Mouse (Mus musculus): ENCODE results near the gene Itga1. TPM values are rescaled to one million over a fixed set of nuclear protein-coding genes. Genes with fewer than 3 reads are reported as not detected.

The Itga1 gene
- total and polyA plus RNA-seq, 3 experiments: not detected

GRCm38 (mm10) chr13:114964233-114964632, 137.5 kb downstream of the Itga1 start (continued):
- TF ChIP-seq SMC3 (IDR thresholded peaks at IDR 0.05; ENCODE audit: low read depth, low read length): peak; percentile 86

DNA sequence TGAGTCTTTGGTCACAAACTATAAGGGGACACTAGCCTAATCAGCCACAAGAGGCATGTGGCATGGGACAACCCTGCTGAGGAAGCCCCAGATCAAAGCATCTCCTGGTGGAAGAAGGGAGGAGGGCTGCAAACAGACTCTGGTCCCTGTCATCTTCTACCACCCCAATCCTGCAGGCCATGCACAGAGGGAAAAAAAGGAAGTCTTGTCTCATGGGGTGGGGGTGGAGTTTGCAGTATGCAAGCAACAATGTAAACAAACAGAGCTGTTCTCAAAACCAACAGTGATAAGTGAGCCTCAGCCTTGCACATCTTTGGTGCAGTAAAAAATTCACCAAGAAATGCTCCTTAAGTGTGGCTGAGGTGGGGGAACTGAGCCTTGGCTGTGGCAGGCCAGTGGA, 147.2 kb downstream of the Itga1 start:
- Histone ChIP-seq H3K79me2 (ENCODE audit: control insufficient read depth, insufficient read depth, low read length, poor library complexity) (no peaks in the 10 kb centered on the region), H3K36me3 (ENCODE audit: control insufficient read depth in 1 of 2, insufficient read depth in 2 of 2, low read length in 2 of 2) (no peaks in the 10 kb centered on the region), H3K4me3 (ENCODE audit: control insufficient read depth in 1 of 2, insufficient read depth in 1 of 2, low read depth in 2 of 2, low read length in 2 of 2) (no peak overlapping the region), H3K9ac (ENCODE audit: control insufficient read depth, low read depth, low read length, poor library complexity, severe bottlenecking) (no peak overlapping the region), H3K9me3 (replicated peaks; ENCODE audit: insufficient read depth, low read length) (no peaks in the 10 kb centered on the region), H3K4me1 (ENCODE audit: control insufficient read depth in 1 of 2, insufficient read depth in 2 of 2, low read length in 2 of 2) (no peaks in the 10 kb centered on the region), H3K27ac (ENCODE audit: control insufficient read depth, low read depth, low read length) (no peak overlapping the region), H3K27me3 (ENCODE audit: control insufficient read depth in 1 of 2, insufficient read depth in 2 of 2, low read length in 2 of 2) (peaks cover 0 to 2% of the 10 kb centered on the region in 2 experiments; a peak in 1 of 4 replicates)
- DNase-seq (ENCODE audit: low read depth, low spot score): no peak
- TF ChIP-seq CHD2 (IDR thresholded peaks at IDR 0.05; ENCODE audit: low read length) (no peak), UBTF (IDR thresholded peaks at IDR 0.05; ENCODE audit: borderline replicate concordance, insufficient read depth, low read depth, low read length) (no peak), POLR2AphosphoS2 (IDR thresholded peaks at IDR 0.05; ENCODE audit: low read length) (no peak), MAX (IDR thresholded peaks at IDR 0.05; ENCODE audit: low read length) (no peak), MXI1 (IDR thresholded peaks at IDR 0.05; ENCODE audit: low read depth, low read length) (no peak), KAT2A (conservative IDR thresholded peaks at IDR 0.05; ENCODE audit: low read depth, low read length) (no peak), MEF2A (IDR thresholded peaks at IDR 0.05; ENCODE audit: extremely low read depth, insufficient replicate concordance, low read depth, low read length, poor library complexity, severe bottlenecking) (no peak), MAFK (IDR thresholded peaks at IDR 0.05; ENCODE audit: borderline replicate concordance, low read depth, low read length) (no peak), ELF1 (IDR thresholded peaks at IDR 0.05; ENCODE audit: low read depth, low read length) (no peak)

- no peak for DNase-seq (ENCODE audit: low read depth, low spot score)
- Histone ChIP-seq H3K4me3 (ENCODE audit: control insufficient read depth in 1 of 2, insufficient read depth in 1 of 2, low read depth in 2 of 2, low read length in 2 of 2) (no peak overlapping the region), H3K4me1 (ENCODE audit: control insufficient read depth in 1 of 2, insufficient read depth in 2 of 2, low read length in 2 of 2) (no peaks in the 10 kb centered on the region), H3K9me3 (replicated peaks; ENCODE audit: insufficient read depth, low read length) (no peaks in the 10 kb centered on the region), H3K27me3 (ENCODE audit: control insufficient read depth in 1 of 2, insufficient read depth in 2 of 2, low read length in 2 of 2) (no peaks in the 10 kb centered on the region), H3K79me2 (ENCODE audit: control insufficient read depth, insufficient read depth, low read length, poor library complexity) (no peaks in the 10 kb centered on the region), H3K36me3 (ENCODE audit: control insufficient read depth in 1 of 2, insufficient read depth in 2 of 2, low read length in 2 of 2) (no peaks in the 10 kb centered on the region), H3K9ac (ENCODE audit: control insufficient read depth, low read depth, low read length, poor library complexity, severe bottlenecking) (no peak overlapping the region), H3K27ac (ENCODE audit: control insufficient read depth, low read depth, low read length) (no peak overlapping the region)
- TF ChIP-seq KAT2A (conservative IDR thresholded peaks at IDR 0.05; ENCODE audit: low read depth, low read length) (no peak), USF2 (IDR thresholded peaks at IDR 0.05; ENCODE audit: borderline replicate concordance in 1 of 2, insufficient read depth in 1 of 2, low read depth in 1 of 2, low read length in 2 of 2) (no peak), CTCF (IDR thresholded peaks at IDR 0.05 in 2 of 3, conservative IDR thresholded peaks at IDR 0.05 in 1 of 3; ENCODE audit: control insufficient read depth in 1 of 3, insufficient read depth in 1 of 3, low read depth in 2 of 3, low read length in 3 of 3, poor library complexity in 1 of 3, severe bottlenecking in 1 of 3) (no peak), UBTF (IDR thresholded peaks at IDR 0.05; ENCODE audit: borderline replicate concordance, insufficient read depth, low read depth, low read length) (no peak), POLR2AphosphoS2 (IDR thresholded peaks at IDR 0.05; ENCODE audit: low read length) (no peak), MEF2A (IDR thresholded peaks at IDR 0.05; ENCODE audit: extremely low read depth, insufficient replicate concordance, low read depth, low read length, poor library complexity, severe bottlenecking) (no peak), POLR2AphosphoS5 (IDR thresholded peaks at IDR 0.05; ENCODE audit: borderline replicate concordance, low read depth, low read length) (no peak), TAL1 (IDR thresholded peaks at IDR 0.05; ENCODE audit: low read length) (no peak), GABPA (IDR thresholded peaks at IDR 0.05; ENCODE audit: low read depth, low read length) (no peak), CHD2 (IDR thresholded peaks at IDR 0.05; ENCODE audit: low read length) (no peak), TBP (IDR thresholded peaks at IDR 0.05; ENCODE audit: low read depth, low read length) (no peak), MAX (IDR thresholded peaks at IDR 0.05; ENCODE audit: low read length) (no peak), ZC3H11A (IDR thresholded peaks at IDR 0.05; ENCODE audit: low read depth, low read length) (no peak), GATA1 (IDR thresholded peaks at IDR 0.05; ENCODE audit: low read depth, low read length) (no peak), NELFE (IDR thresholded peaks at IDR 0.05; ENCODE audit: low read depth, low read length) (no peak), JUND (IDR thresholded peaks at IDR 0.05; ENCODE audit: low read depth, low read length) (no peak), SIN3A (IDR thresholded peaks at IDR 0.05; ENCODE audit: low read length) (no peak), EP300 (IDR thresholded peaks at IDR 0.05; ENCODE audit: low read depth in 1 of 2, low read length in 2 of 2) (no peak)
These were observed 168.2 kb downstream of the Itga1 start for GRCm38 (mm10) chr13:114933541-114933940.
